13 mouse cellular contexts compared by ENCODE assay signal in genomic region chr1:98793320-98793719, GRCm38 (mm10).
"Had no signal": no experiment of that assay in that cellular context is flagged by ENCODE, and none has a peak within 500 bp of the region (broad histone marks: within the 10 kb centered on the region; RNA-seq: fewer than 3 reads in every experiment).

No protein-coding gene starts in this region.

- ATAC-seq: midbrain, embryonic 13.5 days; midbrain, embryonic 15.5 days had no signal

- H3K27me3 ChIP-seq: megakaryocyte, embryonic 14.5 days; midbrain, embryonic 13.5 days; midbrain, embryonic 15.5 days; neural tube, embryonic 12.5 days; stomach, embryonic 15.5 days had no signal

- H3K4me3 ChIP-seq: megakaryocyte, embryonic 14.5 days; midbrain, embryonic 13.5 days; midbrain, embryonic 15.5 days; neural tube, embryonic 12.5 days; stomach, embryonic 15.5 days had no signal

- DNase-seq: lung, adult 18-20 months; lung, embryonic 14.5 days; lung, postnatal 14 days; lung, postnatal 36 days; right cerebral cortex, postnatal 14 days; thymus, adult 2 months; thymus, postnatal 25 days; thymus, postnatal 4 days had no signal

- H3K36me3 ChIP-seq: midbrain, embryonic 13.5 days; midbrain, embryonic 15.5 days; neural tube, embryonic 12.5 days; stomach, embryonic 15.5 days had no signal
